Mouse (Mus musculus) ES-Bruce4 (cell line): ENCODE results near the gene Col8a2.

ENCODE experiments used
- CTCF ChIP-seq: IDR thresholded peaks from one replicate; pipeline ENCODE4 v1.8.1; 2011; ENCODE audit warnings: low read depth, low read length
- EP300 ChIP-seq: IDR thresholded peaks from 2 replicates; pipeline ENCODE4 v1.6.1; 2011; ENCODE audit warnings: low read depth, low read length; ENCODE audit not compliant: insufficient read depth
- POLR2A ChIP-seq: IDR thresholded peaks from one replicate; pipeline ENCODE4 v1.8.1; 2011; ENCODE audit warnings: low read length; ENCODE audit not compliant: insufficient read depth

GRCm38 (mm10) chr4:126319806-126320205 is 33.2 kb downstream of the Col8a2 start:
- TF ChIP-seq CTCF (no peak), EP300 (no peak), POLR2A (no peak)
